ENCODE assay signal across 20 mouse cellular contexts in the genomic region with DNA sequence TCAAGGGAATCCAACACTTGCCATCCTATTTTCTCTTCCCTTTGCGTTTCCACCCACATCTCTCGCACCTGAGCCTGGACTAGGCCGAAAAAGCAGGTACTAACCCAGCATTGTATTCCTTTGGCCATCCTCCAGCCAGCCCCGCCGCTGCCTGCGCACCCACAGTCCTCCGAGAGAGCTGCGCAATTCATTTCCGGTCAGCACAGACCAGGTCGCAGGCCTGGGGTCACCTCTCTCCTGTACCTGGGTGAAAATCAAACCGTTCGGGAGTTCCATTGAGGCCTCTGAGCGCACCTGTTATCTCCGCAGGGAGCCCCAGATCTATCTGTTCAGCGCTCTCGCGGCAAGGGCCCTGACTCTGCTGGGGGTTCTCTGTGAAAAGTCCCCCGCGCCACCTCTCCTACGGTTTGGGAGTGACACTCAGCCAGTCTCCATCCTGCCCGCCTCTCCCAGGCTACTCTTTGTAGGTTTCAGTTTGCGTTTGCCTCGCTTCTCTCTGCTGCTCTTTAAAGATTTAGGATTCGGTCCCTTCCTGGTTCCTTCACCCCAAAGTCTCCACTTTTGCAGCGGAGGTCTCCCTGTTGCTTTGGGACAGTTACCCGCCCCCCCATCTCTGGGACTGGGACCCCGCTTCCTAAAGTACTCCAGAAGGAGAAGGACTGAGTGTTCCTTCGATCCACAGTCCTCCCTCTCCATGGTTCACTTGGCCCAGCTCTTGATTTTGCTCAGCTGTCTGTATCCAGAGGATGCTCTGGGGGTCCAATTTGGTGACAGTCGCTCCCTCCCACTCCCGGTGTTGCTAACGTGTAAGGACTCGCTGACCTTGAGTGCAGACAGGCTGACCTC. TPM values are rescaled to one million over a fixed set of nuclear protein-coding genes. Genes with fewer than 3 reads are reported as not detected.
DNase-seq lines count a peak whose midpoint lies in the region; ATAC-seq lines count a peak whose summit lies in the region.
"Had no signal": no experiment of that assay in that cellular context is flagged by ENCODE, and none has a peak within 500 bp of the region (broad histone marks: within the 10 kb centered on the region; RNA-seq: fewer than 3 reads in every experiment).

No protein-coding gene starts in this region.

- DNase-seq in heart, postnatal 25 days (ENCODE audit: low spot score): no peak
- DNase-seq in hindbrain, embryonic 10.5 days (ENCODE audit: low spot score): peak; percentile 45
- peak; percentile 35 for DNase-seq in midbrain, embryonic 14.5 days
- no peak for DNase-seq in left cerebral cortex, postnatal 25 days (ENCODE audit: low spot score in 2 of 2)
- no peak for DNase-seq in right cerebral cortex, postnatal 25 days
- DNase-seq: cerebellum, adult 11 months; gastrocnemius, adult 2 months; heart, postnatal 14 days; left cerebral cortex, postnatal 4 days; lung, embryonic 14.5 days; right cerebral cortex, postnatal 4 days; thymus, postnatal 25 days had no signal

- intact Hi-C loops in heart, postnatal 25 days (cut with DNase I): no loop called here
- intact Hi-C loops in left cerebral cortex, postnatal 25 days (cut with DNase I): no loop called here

- H3K9me3 ChIP-seq in heart, embryonic 16.5 days (replicated peaks; ENCODE audit: control insufficient read depth, low read length): no peaks in the 10 kb centered on the region
- no peaks in the 10 kb centered on the region for H3K9me3 ChIP-seq in hindbrain, embryonic 10.5 days
- no peaks in the 10 kb centered on the region; the same call in 1 of the 2 replicates for H3K9me3 ChIP-seq in hindbrain, embryonic 16.5 days (ENCODE audit: control insufficient read depth, low read length)
- H3K9me3 ChIP-seq in midbrain, embryonic 14.5 days (ENCODE audit: control insufficient read depth, low read length): no peaks in the 10 kb centered on the region
- H3K9me3 ChIP-seq: forebrain, embryonic 15.5 days; kidney, embryonic 15.5 days had no signal

- no peaks in the 10 kb centered on the region for H3K36me3 ChIP-seq in heart, embryonic 16.5 days (ENCODE audit: control insufficient read depth, insufficient read depth)
- no peaks in the 10 kb centered on the region for H3K36me3 ChIP-seq in hindbrain, embryonic 10.5 days
- no peaks in the 10 kb centered on the region for H3K36me3 ChIP-seq in hindbrain, embryonic 16.5 days (ENCODE audit: control insufficient read depth, insufficient read depth, low read length)
- H3K36me3 ChIP-seq in midbrain, embryonic 14.5 days (ENCODE audit: control insufficient read depth, insufficient read depth, low read length): no peaks in the 10 kb centered on the region
- H3K36me3 ChIP-seq: forebrain, embryonic 15.5 days; kidney, embryonic 15.5 days had no signal

- no peak overlapping the region for H3K9ac ChIP-seq in heart, embryonic 16.5 days (ENCODE audit: low read length)
- no peak overlapping the region for H3K9ac ChIP-seq in hindbrain, embryonic 16.5 days (ENCODE audit: low read depth, low read length)
- peak overlapping the region; percentile 13; the same call in 1 of the 2 replicates for H3K9ac ChIP-seq in midbrain, embryonic 14.5 days (replicated peaks; ENCODE audit: low read length)
- H3K9ac ChIP-seq: forebrain, embryonic 15.5 days; kidney, embryonic 15.5 days; lung, embryonic 14.5 days had no signal

- ATAC-seq in heart, embryonic 16.5 days (replicated peaks; ENCODE audit: extremely low read depth, insufficient read depth, low FRiP score): no peak
- ATAC-seq in hindbrain, embryonic 16.5 days: no peak
- ATAC-seq in midbrain, embryonic 14.5 days (ENCODE audit: low FRiP score, low TSS enrichment): no peak
- ATAC-seq: forebrain, embryonic 15.5 days; Patski had no signal

- peak overlapping the region; percentile 29 for H3K4me3 ChIP-seq in heart, embryonic 16.5 days (ENCODE audit: low read length)
- peak overlapping the region; percentile 45 for H3K4me3 ChIP-seq in hindbrain, embryonic 10.5 days
- no peak overlapping the region for H3K4me3 ChIP-seq in hindbrain, embryonic 16.5 days (ENCODE audit: low read length)
- peak overlapping the region; percentile 16 for H3K4me3 ChIP-seq in midbrain, embryonic 14.5 days (replicated peaks; ENCODE audit: low read depth, low read length)
- H3K4me3 ChIP-seq: forebrain, embryonic 15.5 days; gastrocnemius, adult 2 months; kidney, embryonic 15.5 days had no signal

- 2% methylated on average over 32 of the region's 32 CpGs for WGBS in heart, embryonic 16.5 days
- WGBS in hindbrain, embryonic 10.5 days: 1% methylated on average over 32 of the region's 32 CpGs
- 6% methylated on average over 32 of the region's 32 CpGs for WGBS in hindbrain, embryonic 16.5 days
- WGBS in midbrain, embryonic 14.5 days: 5% methylated on average over 32 of the region's 32 CpGs

- H3K27me3 ChIP-seq in heart, embryonic 16.5 days (ENCODE audit: control insufficient read depth, insufficient read depth, low read length): peaks cover 97% of the 10 kb centered on the region
- peaks cover 100% of the 10 kb centered on the region for H3K27me3 ChIP-seq in hindbrain, embryonic 10.5 days (ENCODE audit: insufficient read depth, poor library complexity, severe bottlenecking)
- peaks cover 80% of the 10 kb centered on the region for H3K27me3 ChIP-seq in hindbrain, embryonic 16.5 days (replicated peaks; ENCODE audit: control insufficient read depth, insufficient read depth, low read length)
- H3K27me3 ChIP-seq in midbrain, embryonic 14.5 days (ENCODE audit: control insufficient read depth, insufficient read depth, low read length): peaks cover 91% of the 10 kb centered on the region
- H3K27me3 ChIP-seq: CH12.LX had no signal

- no peaks in the 10 kb centered on the region for H3K4me1 ChIP-seq in heart, embryonic 16.5 days (ENCODE audit: control insufficient read depth, insufficient read depth, low read length)
- H3K4me1 ChIP-seq in hindbrain, embryonic 10.5 days (replicated peaks): peaks cover 23% of the 10 kb centered on the region
- no peaks in the 10 kb centered on the region for H3K4me1 ChIP-seq in hindbrain, embryonic 16.5 days (ENCODE audit: control insufficient read depth, insufficient read depth, low read depth, low read length)
- 0 out of 2 replicates have a peak, but pooled peaks cover 3% of the 10 kb centered on the region for H3K4me1 ChIP-seq in midbrain, embryonic 14.5 days (ENCODE audit: control insufficient read depth, insufficient read depth, low read length)
- H3K4me1 ChIP-seq: forebrain, embryonic 15.5 days had no signal

- no peak overlapping the region for H3K27ac ChIP-seq in heart, embryonic 16.5 days (ENCODE audit: low read length)
- peak overlapping the region; percentile 85 for H3K27ac ChIP-seq in hindbrain, embryonic 10.5 days
- H3K27ac ChIP-seq in hindbrain, embryonic 16.5 days (ENCODE audit: low read depth, low read length): no peak overlapping the region
- H3K27ac ChIP-seq in midbrain, embryonic 14.5 days (replicated peaks; ENCODE audit: low read depth, low read length): peak overlapping the region; percentile 60
- H3K27ac ChIP-seq: forebrain, embryonic 15.5 days; gastrocnemius, adult 2 months; kidney, embryonic 15.5 days had no signal

- H3K4me2 ChIP-seq in heart, embryonic 16.5 days (ENCODE audit: low read depth, low read length): peak overlapping the region; percentile 35
- peak overlapping the region; percentile 20; the same call in 1 of the 2 replicates for H3K4me2 ChIP-seq in hindbrain, embryonic 16.5 days (ENCODE audit: low read length)
- peak overlapping the region; percentile 37 for H3K4me2 ChIP-seq in midbrain, embryonic 14.5 days (ENCODE audit: low read length)
- H3K4me2 ChIP-seq: forebrain, embryonic 15.5 days; kidney, embryonic 15.5 days; lung, embryonic 14.5 days had no signal

RNA-seq across cellular contexts. Expression of a gene that starts 11.5 kb away (rescaled TPM):
- polyA plus RNA-seq in heart, embryonic 16.5 days (2015; fragmentation: Nextera tagmentation; extraction: Ambion mirVana): 0.07 TPM in 1 of 2 replicates, not detected in the other
- total RNA-seq in heart, postnatal 25 days (2021): not detected
- polyA plus RNA-seq in hindbrain, embryonic 10.5 days (2016; fragmentation: Nextera tagmentation; extraction: Ambion mirVana): 3.5 and 3.8 TPM in 2 replicates
- polyA plus RNA-seq in hindbrain, embryonic 16.5 days (2015; fragmentation: Nextera tagmentation; extraction: Ambion mirVana): 3.1 and 4.0 TPM in 2 replicates
- 16.8 and 18.3 TPM in 2 replicates for polyA plus RNA-seq in midbrain, embryonic 14.5 days (2014; fragmentation: Nextera tagmentation; extraction: Ambion mirVana)
- not detected for total RNA-seq in left cerebral cortex, postnatal 25 days (2021)
- total RNA-seq: CH12.LX; common myeloid progenitor, adult 5-6 weeks; heart, postnatal 14 days; megakaryocyte progenitor cell, adult 5-6 weeks had no signal
- polyA plus RNA-seq: forebrain, embryonic 15.5 days; lung, embryonic 14.5 days; Patski had no signal

Comparison
In these comparisons a context has a peak if more than half of its experiments do, and no peak if none do; other contexts are left out.
1. H3K27ac ChIP-seq: peak in hindbrain, embryonic 10.5 days (single experiment) and midbrain, embryonic 14.5 days (single experiment); none in heart, embryonic 16.5 days (single experiment) and hindbrain, embryonic 16.5 days (single experiment).
2. DNase-seq: peak in hindbrain, embryonic 10.5 days (single experiment) and midbrain, embryonic 14.5 days (single experiment); none in heart, postnatal 25 days (single experiment), left cerebral cortex, postnatal 25 days (0 of 2) and right cerebral cortex, postnatal 25 days (single experiment).
3. Peak in every context shown above with its lines, with median percentiles within 50 percentile points of each other: H3K4me2 ChIP-seq.